Mouse (Mus musculus) limb, embryonic 12.5 days (tissue): ENCODE measurements at regions not wholly inside any gene's neighbourhood (a gene's known extent, or its start where the extent isn't known, plus 50 kb on each side); places are given as distances from the start of the nearest gene placed in this dataset.
"Not testable (repeated sequence)": the region's sequence is repeated elsewhere in the genome, so short reads cannot be mapped to it uniquely, and the experiment has no call there.

Source experiments
- ATAC-seq: fragments of 200-750 bp; cut with Nextera tagmentation; 2 replicates; pipeline ENCODE4 v1.8.0; 2017; ENCODE audit warnings: low read depth, moderate TSS enrichment; ENCODE audit not compliant: insufficient number of reproducible peaks, insufficient read depth, low FRiP score, low TSS enrichment
- H3K27ac ChIP-seq: fragments of 300-500 bp; sonication (generic); 2 replicates; pipeline ENCODE4 v1.5.1; 2016; ENCODE audit warnings: mild to moderate bottlenecking, moderate library complexity
- H3K27me3 ChIP-seq: fragments of 300-500 bp; sonication (generic); 2 replicates; pipeline ENCODE4 v1.6.1; 2016; ENCODE audit warnings: mild to moderate bottlenecking, moderate library complexity
- H3K36me3 ChIP-seq: fragments of 300-500 bp; sonication (generic); 2 replicates; pipeline ENCODE4 v1.6.1; 2016; ENCODE audit warnings: mild to moderate bottlenecking, moderate library complexity
- H3K4me1 ChIP-seq: fragments of 300-500 bp; sonication (generic); replicated peaks from 2 replicates; pipeline ENCODE4 v1.6.1; 2016
- H3K4me2 ChIP-seq: fragments of 300-500 bp; sonication (generic); 2 replicates; pipeline ENCODE4 v1.6.1; 2016; ENCODE audit warnings: mild to moderate bottlenecking, moderate library complexity
- H3K4me3 ChIP-seq: fragments of 300-500 bp; sonication (generic); replicated peaks from 2 replicates; pipeline ENCODE4 v1.5.1; 2016; ENCODE audit warnings: mild to moderate bottlenecking
- H3K9ac ChIP-seq: fragments of 300-500 bp; sonication (generic); replicated peaks from 2 replicates; pipeline ENCODE4 v1.6.1; 2016; ENCODE audit warnings: mild to moderate bottlenecking, moderate library complexity
- H3K9me3 ChIP-seq: fragments of 300-500 bp; sonication (generic); 2 replicates; pipeline ENCODE4 v1.6.1; 2016; ENCODE audit warnings: mild to moderate bottlenecking, moderate library complexity
- WGBS: fragments of 180-500 bp; shearing (Covaris S2); methylation state at CpG from one replicate; pipeline ENCODE4 v1.1.7; 2016; 5-methylcytosine and 5-hydroxymethylcytosine counted together

GRCm38 (mm10) chr6:3201507-3201906 is 197.9 kb downstream of the Samd9l start:
- H3K9ac ChIP-seq, H3K36me3 ChIP-seq, H3K4me3 ChIP-seq, H3K4me1 ChIP-seq, H3K4me2 ChIP-seq, H3K27me3 ChIP-seq, ATAC-seq, H3K27ac ChIP-seq: not testable (repeated sequence)
- 49% methylated on average over 12 of the region's 12 CpGs for WGBS
- H3K9me3 ChIP-seq: peaks cover 12% of the 10 kb centered on the region; the same call in 1 of the 2 replicates

GRCm38 (mm10) chr6:3201107-3201506 is 198.3 kb downstream of the Samd9l start:
- Histone ChIP-seq H3K27me3 (no peaks in the 10 kb centered on the region), H3K9me3 (peaks cover 12% of the 10 kb centered on the region; the same call in 1 of the 2 replicates), H3K9ac (no peak overlapping the region), H3K36me3 (no peaks in the 10 kb centered on the region), H3K4me2 (no peak overlapping the region), H3K4me3 (no peak overlapping the region), H3K4me1 (no peaks in the 10 kb centered on the region), H3K27ac (no peak overlapping the region)
- ATAC-seq: no peak
- WGBS: 60% methylated on average over 33 of the region's 33 CpGs

GRCm38 (mm10) chr6:3200586-3200985 is 198.8 kb downstream of the Samd9l start:
- not testable (repeated sequence) for H3K4me2 ChIP-seq, H3K9ac ChIP-seq, H3K4me1 ChIP-seq, ATAC-seq, H3K27me3 ChIP-seq, H3K36me3 ChIP-seq, H3K4me3 ChIP-seq, H3K27ac ChIP-seq
- WGBS: 83% methylated on average over 18 of the region's 18 CpGs
- H3K9me3 ChIP-seq: peaks cover 12% of the 10 kb centered on the region; the same call in 1 of the 2 replicates

GRCm38 (mm10) chr6:3192424-3192820 is 206.9 kb downstream of the Samd9l start:
- WGBS: 71% methylated on average over 1 of the region's 1 CpGs
- H3K4me3 ChIP-seq, H3K9ac ChIP-seq, H3K27me3 ChIP-seq, H3K36me3 ChIP-seq, H3K4me1 ChIP-seq, ATAC-seq, H3K4me2 ChIP-seq, H3K27ac ChIP-seq: not testable (repeated sequence)
- peaks cover 12% of the 10 kb centered on the region for H3K9me3 ChIP-seq

- H3K27ac ChIP-seq, H3K4me2 ChIP-seq, H3K4me1 ChIP-seq, H3K27me3 ChIP-seq, H3K9ac ChIP-seq, ATAC-seq, H3K36me3 ChIP-seq, H3K4me3 ChIP-seq: not testable (repeated sequence)
- 84% methylated on average over 6 of the region's 6 CpGs for WGBS
- peaks cover 10% of the 10 kb centered on the region for H3K9me3 ChIP-seq
Measured at GRCm38 (mm10) chr6:3191695-3192423, 207.5 kb downstream of the Samd9l start.

- H3K27ac ChIP-seq: no peak overlapping the region
- H3K36me3 ChIP-seq: no peaks in the 10 kb centered on the region
- ATAC-seq: 0 out of 2 replicates have a peak, but pooled peaks have one; percentile 5
- H3K4me3 ChIP-seq: no peak overlapping the region
- H3K9me3 ChIP-seq: peaks cover 20% of the 10 kb centered on the region
- peaks cover 8% of the 10 kb centered on the region for H3K27me3 ChIP-seq
- no peak overlapping the region for H3K4me2 ChIP-seq
- WGBS: 38% methylated on average over 5 of the region's 5 CpGs
- no peaks in the 10 kb centered on the region for H3K4me1 ChIP-seq
- H3K9ac ChIP-seq: no peak overlapping the region
Measured at GRCm38 (mm10) chr6:3183819-3184199, 215.6 kb downstream of the Samd9l start.

- Histone ChIP-seq H3K9me3 (peaks cover 20% of the 10 kb centered on the region), H3K4me1 (no peaks in the 10 kb centered on the region), H3K4me3 (peak overlapping the region; percentile 16), H3K9ac (no peak overlapping the region), H3K4me2 (peak overlapping the region; percentile 25), H3K36me3 (no peaks in the 10 kb centered on the region), H3K27ac (no peak overlapping the region), H3K27me3 (peaks cover 8% of the 10 kb centered on the region)
- WGBS: 42% methylated on average over 33 of the region's 33 CpGs
- peak; percentile 85 for ATAC-seq
Measured at GRCm38 (mm10) chr6:3182889-3183818, 216.2 kb downstream of the Samd9l start.

GRCm38 (mm10) chr6:3182424-3182841 is 216.9 kb downstream of the Samd9l start:
- not testable (repeated sequence) for H3K9ac ChIP-seq
- H3K4me3 ChIP-seq: peak overlapping the region; percentile 16; the same call in 1 of the 2 replicates

GRCm38 (mm10) chr6:3179603-3180348 is 219.6 kb downstream of the Samd9l start:
- not testable (repeated sequence) for H3K4me2 ChIP-seq, H3K36me3 ChIP-seq, H3K4me1 ChIP-seq, H3K27me3 ChIP-seq, ATAC-seq, H3K9ac ChIP-seq, H3K27ac ChIP-seq, H3K4me3 ChIP-seq
- WGBS: 80% methylated on average over 8 of the region's 10 CpGs
- H3K9me3 ChIP-seq: peaks cover 20% of the 10 kb centered on the region

More at GRCm38 (mm10) chr6:3182424-3182841, 216.9 kb downstream of the Samd9l start:
- not testable (repeated sequence) for H3K4me1 ChIP-seq, H3K27me3 ChIP-seq, H3K36me3 ChIP-seq, H3K27ac ChIP-seq
- H3K4me2 ChIP-seq: peak overlapping the region; percentile 25
- peak; percentile 63 for ATAC-seq
- 31% methylated on average over 17 of the region's 17 CpGs for WGBS
- H3K9me3 ChIP-seq: peaks cover 20% of the 10 kb centered on the region

GRCm38 (mm10) chr6:3169479-3169878 is 229.9 kb downstream of the Samd9l start:
- not testable (repeated sequence) for H3K9ac ChIP-seq, H3K27ac ChIP-seq, H3K27me3 ChIP-seq, H3K4me3 ChIP-seq, H3K4me1 ChIP-seq, H3K4me2 ChIP-seq, ATAC-seq, H3K9me3 ChIP-seq, H3K36me3 ChIP-seq
- WGBS: 79% methylated on average over 4 of the region's 4 CpGs

- not testable (repeated sequence) for H3K27me3 ChIP-seq, H3K36me3 ChIP-seq, H3K4me1 ChIP-seq, H3K9ac ChIP-seq, H3K9me3 ChIP-seq, ATAC-seq, H3K27ac ChIP-seq, H3K4me2 ChIP-seq, H3K4me3 ChIP-seq
- WGBS: 33% methylated on average over 1 of the region's 1 CpGs
Measured at GRCm38 (mm10) chr6:3166149-3166548, 233.2 kb downstream of the Samd9l start.
